Mouse (Mus musculus) Muller cell, postnatal 12 days (primary cell): Measurements from ENCODE around the gene Sgsm1.

Source experiments
- DNase-seq: peaks from one replicate; pipeline ENCODE4 v3.0.0-alpha.2; 2015; ENCODE audit errors: inconsistent ontology term

The Sgsm1 gene

DNA sequence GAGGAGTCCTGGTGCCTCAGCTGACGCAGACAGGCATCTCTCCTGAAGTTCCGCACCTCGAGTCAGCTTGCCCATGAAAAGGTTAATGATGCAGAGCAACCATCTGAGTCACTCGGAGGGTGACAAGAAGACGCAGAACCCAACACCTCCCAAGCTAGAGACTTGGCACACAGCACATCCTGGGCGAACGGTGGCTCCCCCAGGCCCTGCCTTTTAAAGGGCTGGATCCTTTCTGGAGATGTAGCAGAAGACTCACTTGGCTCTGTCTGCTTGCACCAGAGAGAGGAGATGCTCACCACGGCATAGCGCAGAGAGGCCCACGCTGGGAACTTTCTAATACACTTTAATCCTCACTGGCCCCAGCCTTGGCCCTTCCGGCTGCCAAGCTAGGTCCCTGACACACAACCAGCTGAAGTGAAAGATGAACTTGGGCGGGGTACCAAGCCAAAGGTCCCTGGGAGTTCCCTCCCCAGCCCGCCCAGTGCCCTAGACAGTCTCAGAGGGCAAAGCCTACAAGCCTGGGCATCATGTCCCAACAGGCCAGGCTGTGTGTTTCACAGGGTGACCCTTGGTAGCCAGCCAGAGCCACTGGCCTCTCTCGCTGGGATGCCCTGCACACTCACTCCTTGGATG, 94.1 kb downstream of the Sgsm1 start:
- DNase-seq = peak; percentile 88

DNA sequence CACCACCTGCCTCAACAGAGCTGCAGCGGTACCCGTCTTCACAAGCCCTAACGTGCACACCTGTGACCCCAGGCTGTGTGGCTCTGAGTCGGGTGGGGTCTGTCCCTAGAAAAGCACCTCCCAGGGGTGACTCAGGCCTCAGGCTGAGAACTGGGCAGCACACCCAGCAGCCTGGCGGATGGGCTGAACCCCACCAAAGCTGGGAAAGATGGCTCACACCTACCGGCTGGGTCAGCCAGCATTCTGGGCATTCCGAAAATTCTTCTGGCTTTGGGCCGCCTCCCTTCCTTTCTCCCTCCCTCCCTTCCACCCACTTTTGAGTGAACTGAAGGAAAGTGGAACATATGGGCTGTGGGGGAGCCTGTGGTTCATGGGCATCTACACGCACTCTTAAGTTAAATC, 95.0 kb downstream of the Sgsm1 start:
- DNase-seq = peak; percentile 94

DNA sequence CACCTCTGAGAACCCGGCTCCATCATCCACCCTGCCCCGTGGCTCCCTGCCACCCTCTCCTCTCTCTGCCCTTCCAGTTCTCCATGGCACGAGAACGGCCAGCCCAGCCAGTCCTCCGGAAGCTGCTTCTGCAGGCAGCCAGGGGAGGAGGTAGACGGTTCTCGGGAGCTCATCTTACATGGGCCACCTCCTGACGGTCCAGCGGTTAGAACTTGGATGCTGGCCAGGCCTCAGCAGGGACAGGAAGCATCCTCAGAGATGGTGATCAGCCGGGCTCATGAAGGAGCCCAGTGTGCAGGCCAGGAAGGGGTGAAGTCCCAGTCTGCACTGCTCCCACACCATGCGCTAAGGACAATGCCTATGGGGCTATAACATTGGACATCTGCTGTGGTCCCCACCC, 96.1 kb downstream of the Sgsm1 start:
- peak; percentile 80 for DNase-seq

GRCm38 (mm10) chr5:113214041-113214440, 96.5 kb downstream of the Sgsm1 start:
- no peak for DNase-seq

DNA sequence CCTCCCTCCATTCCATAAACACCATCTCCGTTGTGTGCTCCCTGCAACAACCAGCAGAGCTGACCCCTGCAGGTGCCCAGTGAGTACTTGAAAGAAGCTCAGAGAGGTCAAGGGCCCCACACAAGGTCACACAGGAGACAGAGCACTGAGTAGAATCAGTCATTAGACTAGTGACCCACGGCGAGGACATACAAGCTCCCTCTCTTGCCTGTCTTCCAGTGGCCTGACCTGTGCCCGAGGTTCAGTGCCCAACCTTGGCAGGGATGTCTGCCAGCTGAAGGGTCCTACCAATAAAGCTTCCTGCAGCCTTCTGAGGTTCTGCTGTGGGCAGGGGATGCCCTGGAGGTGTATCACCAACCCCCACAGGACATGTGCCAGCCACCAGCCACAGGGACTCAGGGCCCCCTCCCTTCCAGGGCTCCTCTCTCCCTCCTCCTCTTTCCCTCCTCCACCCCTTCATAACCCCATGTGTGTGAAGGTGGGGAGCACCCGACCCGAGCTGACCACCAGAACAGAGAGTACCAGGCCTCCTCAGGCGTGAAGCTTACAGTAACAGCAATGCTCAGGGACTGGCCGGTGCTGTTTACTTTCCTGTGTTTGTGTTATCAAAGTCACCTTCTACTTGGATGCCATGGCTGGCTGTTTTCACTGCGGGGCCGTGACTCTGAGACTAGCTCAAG, 98.3 kb downstream of the Sgsm1 start:
- DNase-seq = no peak

DNA sequence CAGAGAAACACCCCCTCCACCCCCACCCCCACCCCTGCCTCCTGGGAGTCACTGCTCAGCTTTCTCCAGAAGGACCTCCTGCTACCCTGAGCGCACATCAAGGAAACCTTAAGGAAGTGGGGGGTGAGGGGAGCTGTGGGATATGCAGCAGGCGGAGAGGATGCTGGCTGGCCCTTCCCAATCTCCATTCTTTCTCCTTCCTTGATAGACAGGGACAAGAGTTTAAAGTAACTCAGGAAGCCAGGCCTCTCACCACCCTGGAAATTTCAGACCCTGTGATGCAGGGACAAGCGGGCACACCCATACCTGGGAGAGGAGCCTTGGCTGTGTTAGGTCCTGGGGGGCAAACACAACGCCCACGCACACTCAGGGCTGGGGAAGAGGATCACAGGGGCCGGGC, 100.3 kb downstream of the Sgsm1 start:
- DNase-seq = no peak

- DNase-seq = no peak
These were observed 100.7 kb downstream of the Sgsm1 start for GRCm38 (mm10) chr5:113209898-113210297.

DNA sequence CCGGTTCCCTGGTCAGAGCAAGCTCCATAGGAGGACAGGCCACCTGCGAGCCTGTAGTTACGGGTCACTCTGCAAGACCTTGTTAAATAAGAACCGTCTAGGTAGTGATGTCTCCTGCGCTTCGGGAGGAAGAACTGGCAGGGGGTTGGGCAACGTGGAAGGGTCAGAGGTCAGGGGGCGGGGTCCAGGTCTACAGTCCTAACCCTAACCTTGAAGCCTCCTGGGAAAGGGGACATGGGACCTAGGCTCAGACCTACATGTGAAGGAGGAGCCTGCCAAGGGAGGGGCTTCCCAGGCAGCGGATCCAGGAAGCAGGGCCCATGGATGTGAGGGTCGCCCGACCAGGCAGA, 101.2 kb downstream of the Sgsm1 start:
- DNase-seq = no peak

- DNase-seq = peak; percentile 98
These were observed 101.8 kb downstream of the Sgsm1 start for GRCm38 (mm10) chr5:113208622-113209400.

GRCm38 (mm10) chr5:113208048-113208447, 102.5 kb downstream of the Sgsm1 start:
- no peak for DNase-seq

DNA sequence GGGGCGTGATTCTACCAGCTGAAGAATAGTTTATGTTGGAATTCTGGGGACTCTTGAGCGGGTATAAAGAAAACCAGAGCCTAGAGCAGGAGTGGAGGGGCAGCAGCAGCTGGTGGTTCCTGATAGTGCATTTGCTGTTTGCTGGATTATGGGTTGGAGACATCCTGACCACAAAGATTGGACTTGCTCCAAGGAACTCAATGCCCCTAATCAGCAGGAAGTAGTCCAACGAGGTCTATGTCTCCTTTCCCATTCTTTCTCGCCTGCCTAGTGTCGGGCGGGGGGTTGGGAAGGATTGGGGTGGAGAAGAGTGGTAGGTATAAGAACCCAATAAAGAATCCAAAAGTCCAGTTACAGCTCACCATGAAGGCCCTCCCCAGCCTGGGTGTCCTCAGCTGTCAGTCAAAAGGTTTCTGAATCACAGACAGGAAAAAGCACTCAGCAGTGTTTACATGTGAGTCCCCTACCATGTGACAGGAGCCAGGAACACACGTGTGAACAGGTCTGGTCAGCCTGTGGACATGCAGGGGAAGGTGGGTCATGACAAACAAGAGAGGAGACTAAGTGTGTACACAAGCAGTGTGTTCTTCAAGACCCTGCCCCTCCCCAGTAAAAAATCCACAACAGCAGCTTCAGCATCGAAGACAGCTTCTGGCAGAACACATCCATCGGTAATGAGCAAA, 103.8 kb downstream of the Sgsm1 start:
- peak; percentile 65 for DNase-seq

- peak; percentile 52 for DNase-seq
These were observed 106.4 kb downstream of the Sgsm1 start for GRCm38 (mm10) chr5:113204193-113204592.

GRCm38 (mm10) chr5:113199772-113200134, 110.8 kb downstream of the Sgsm1 start:
- DNase-seq = no peak

GRCm38 (mm10) chr5:113199126-113199771, 111.3 kb downstream of the Sgsm1 start:
- DNase-seq = no peak

- DNase-seq = no peak
These were observed 113.4 kb downstream of the Sgsm1 start for GRCm38 (mm10) chr5:113196916-113197794.

- no peak for DNase-seq
These were observed 114.7 kb downstream of the Sgsm1 start for GRCm38 (mm10) chr5:113195907-113196306.

- no peak for DNase-seq
These were observed 115.1 kb downstream of the Sgsm1 start for GRCm38 (mm10) chr5:113195451-113195850.

GRCm38 (mm10) chr5:113193762-113194161, 116.8 kb downstream of the Sgsm1 start:
- no peak for DNase-seq
